Mouse (Mus musculus) ES-E14 (cell line): ENCODE measurements around the gene Map3k7.

Experiments
- CHD2 ChIP-seq: IDR thresholded peaks from 2 replicates; pipeline ENCODE4 v1.6.1; 2014; ENCODE audit warnings: mild to moderate bottlenecking, low read depth, low read length, inconsistent platforms
- HCFC1 ChIP-seq: IDR thresholded peaks from 2 replicates; pipeline ENCODE4 v1.6.1; 2012; ENCODE audit warnings: low read length, inconsistent platforms, borderline replicate concordance; ENCODE audit not compliant: insufficient read depth
- ZNF384 ChIP-seq: IDR thresholded peaks from 2 replicates; pipeline ENCODE4 v1.6.1; 2012; ENCODE audit warnings: low read depth, low read length, inconsistent platforms

- no peak for TF ChIP-seq ZNF384
- TF ChIP-seq HCFC1 = no peak
- TF ChIP-seq CHD2 = no peak
Measured at GRCm38 (mm10) chr4:32053171-32053570, 89.3 kb downstream of the Map3k7 start.
